13 mouse cellular contexts compared by ENCODE assay signal in genomic region chr11:120171168-120171567, GRCm38 (mm10). TPM values are rescaled to one million over a fixed set of nuclear protein-coding genes. Genes with fewer than 3 reads are reported as not detected.
DNase-seq lines count a peak whose midpoint lies in the region; ATAC-seq and TF ChIP-seq lines count a peak whose summit lies in the region.
"Had no signal": no experiment of that assay in that cellular context is flagged by ENCODE, and none has a peak within 500 bp of the region (broad histone marks: within the 10 kb centered on the region; RNA-seq: fewer than 3 reads in every experiment).

No protein-coding gene starts in this region.

- no peaks in the 10 kb centered on the region for H3K9me3 ChIP-seq in kidney, embryonic 16.5 days (ENCODE audit: low read length)
- H3K9me3 ChIP-seq in liver, embryonic 15.5 days (replicated peaks) = no peaks in the 10 kb centered on the region
- no peaks in the 10 kb centered on the region for H3K9me3 ChIP-seq in lung, postnatal 0 days (ENCODE audit: low read length)
- H3K9me3 ChIP-seq: embryonic facial prominence, embryonic 13.5 days had no signal

- H3K4me2 ChIP-seq in kidney, embryonic 16.5 days (replicated peaks; ENCODE audit: low read depth, low read length) = no peak overlapping the region
- H3K4me2 ChIP-seq in liver, embryonic 15.5 days = no peak overlapping the region
- H3K4me2 ChIP-seq in lung, postnatal 0 days (replicated peaks; ENCODE audit: low read depth, low read length) = no peak overlapping the region
- H3K4me2 ChIP-seq: embryonic facial prominence, embryonic 13.5 days; heart, embryonic 11.5 days had no signal

- no peak overlapping the region for H3K4me3 ChIP-seq in kidney, embryonic 16.5 days (ENCODE audit: low read length)
- H3K4me3 ChIP-seq in liver, embryonic 15.5 days (replicated peaks) = no peak overlapping the region
- H3K4me3 ChIP-seq in lung, postnatal 0 days (ENCODE audit: low read depth, low read length) = no peak overlapping the region
- H3K4me3 ChIP-seq: embryonic facial prominence, embryonic 13.5 days had no signal

- TF ChIP-seq CTCF in lung, postnatal 0 days (IDR thresholded peaks at IDR 0.05) = no peak

- DNase-seq in adrenal gland, adult 2 months = peak; percentile 53
- DNase-seq in adrenal gland, adult 18-20 months (ENCODE audit: low spot score in 2 of 2) = no peak
- no peak for DNase-seq in kidney, adult 9 months
- peak; percentile 71 for DNase-seq in forelimb bud, embryonic 11.5 days (ENCODE audit: low read depth, low spot score)
- no peak for DNase-seq in testis, postnatal 10 days (ENCODE audit: low spot score)
- no peak for DNase-seq in lung, postnatal 0 days (ENCODE audit: low spot score)
- DNase-seq: adrenal gland, adult 8-10 months; cerebellum, adult 11-12 months had no signal

- WGBS in kidney, embryonic 16.5 days = 36% methylated on average over 8 of the region's 8 CpGs
- WGBS in liver, embryonic 15.5 days (ENCODE audit: insufficient replicate concordance) = 48% methylated on average over 8 of the region's 8 CpGs
- WGBS in lung, postnatal 0 days = 69% methylated on average over 8 of the region's 8 CpGs

- ATAC-seq in kidney, embryonic 16.5 days (ENCODE audit: low FRiP score, low TSS enrichment) = no peak; the same call in 1 of the 2 replicates
- ATAC-seq in liver, embryonic 15.5 days (ENCODE audit: insufficient read depth) = peak; percentile 45; the same call in 1 of the 2 replicates
- ATAC-seq in lung, postnatal 0 days = no peak
- ATAC-seq: inflammation-experienced regulatory T-cells, adult 6 months had no signal

- H3K27ac ChIP-seq in kidney, embryonic 16.5 days (ENCODE audit: low read length) = no peak overlapping the region
- no peak overlapping the region for H3K27ac ChIP-seq in liver, embryonic 15.5 days (replicated peaks)
- no peak overlapping the region for H3K27ac ChIP-seq in lung, postnatal 0 days (ENCODE audit: low read length)
- H3K27ac ChIP-seq: embryonic facial prominence, embryonic 13.5 days had no signal

- peak overlapping the region; percentile 10; the same call in 1 of the 2 replicates for H3K9ac ChIP-seq in kidney, embryonic 16.5 days (replicated peaks; ENCODE audit: low read length)
- H3K9ac ChIP-seq in liver, embryonic 15.5 days = no peak overlapping the region
- H3K9ac ChIP-seq in lung, postnatal 0 days (replicated peaks; ENCODE audit: low read depth) = no peak overlapping the region
- H3K9ac ChIP-seq: embryonic facial prominence, embryonic 13.5 days had no signal

- no peaks in the 10 kb centered on the region for H3K36me3 ChIP-seq in kidney, embryonic 16.5 days (ENCODE audit: insufficient read depth, low read length)
- no peaks in the 10 kb centered on the region for H3K36me3 ChIP-seq in liver, embryonic 15.5 days (replicated peaks)
- no peaks in the 10 kb centered on the region for H3K36me3 ChIP-seq in lung, postnatal 0 days (ENCODE audit: insufficient read depth, low read length)
- H3K36me3 ChIP-seq: embryonic facial prominence, embryonic 13.5 days had no signal

- no peak for TF ChIP-seq EP300 in lung, postnatal 0 days (IDR thresholded peaks at IDR 0.05)

- H3K4me1 ChIP-seq in kidney, embryonic 16.5 days (ENCODE audit: insufficient read depth, low read length) = peaks cover 42% of the 10 kb centered on the region
- peaks cover 17% of the 10 kb centered on the region; the same call in 1 of the 2 replicates for H3K4me1 ChIP-seq in liver, embryonic 15.5 days (replicated peaks)
- H3K4me1 ChIP-seq in lung, postnatal 0 days (ENCODE audit: insufficient read depth, low read depth, low read length) = no peaks in the 10 kb centered on the region; the same call in 1 of the 2 replicates

- no peaks in the 10 kb centered on the region for H3K27me3 ChIP-seq in kidney, embryonic 16.5 days (ENCODE audit: insufficient read depth, low read length)
- H3K27me3 ChIP-seq in liver, embryonic 15.5 days = 0 out of 2 replicates have a peak, but pooled peaks cover 6% of the 10 kb centered on the region
- H3K27me3 ChIP-seq in lung, postnatal 0 days (replicated peaks; ENCODE audit: insufficient read depth, low read length) = no peaks in the 10 kb centered on the region

RNA-seq across cellular contexts. Expression of gene Slc38a10, which starts 20.0 kb away (rescaled TPM):
- total RNA-seq in adrenal gland, adult 2 months (2021) = 100 to 1,000 TPM; 119 to 148 TPM
- 132 and 146 TPM in 2 replicates for polyA plus RNA-seq in adrenal gland, adult 2 months (2012; rRNA removed)
- total RNA-seq in adrenal gland, adult 18-20 months (2021) = 100 to 1,000 TPM; 147 to 177 TPM
- polyA plus RNA-seq in kidney, embryonic 16.5 days (2015; fragmentation: Nextera tagmentation; extraction: Ambion mirVana) = 132 and 133 TPM in 2 replicates
- polyA plus RNA-seq in liver, embryonic 15.5 days (2015; fragmentation: Nextera tagmentation; extraction: Ambion mirVana) = 34.0 and 38.8 TPM in 2 replicates
- 66.6 and 69.4 TPM in 2 replicates for polyA plus RNA-seq in lung, postnatal 0 days (2015; fragmentation: Nextera tagmentation; extraction: Ambion mirVana)

Comparison
In these comparisons a context has a peak if more than half of its experiments do, and no peak if none do; other contexts are left out.
1. DNase-seq: peak in adrenal gland, adult 2 months (single experiment) and forelimb bud, embryonic 11.5 days (single experiment); none in adrenal gland, adult 18-20 months (0 of 2), kidney, adult 9 months (single experiment), testis, postnatal 10 days (single experiment) and lung, postnatal 0 days (single experiment).